Mouse (Mus musculus): ENCODE measurements around the gene Fam189b.

GRCm38 (mm10) chr3:89228836-89229235 is 45.9 kb downstream of the Fam189b start, which contains the start of gene Muc1:
- TF ChIP-seq EP300 (IDR thresholded peaks at IDR 0.05; ENCODE audit: low read length) (no peak), CTCF (conservative IDR thresholded peaks at IDR 0.05 in 1 of 2, IDR thresholded peaks at IDR 0.05 in 1 of 2; ENCODE audit: low read depth in 2 of 2, low read length in 2 of 2) (no peak), NRF1 (IDR thresholded peaks at IDR 0.05; ENCODE audit: low read depth, low read length) (no peak), ELF1 (IDR thresholded peaks at IDR 0.05; ENCODE audit: low read depth, low read length) (no peak), SIN3A (IDR thresholded peaks at IDR 0.05; ENCODE audit: low read length) (no peak), BHLHE40 (IDR thresholded peaks at IDR 0.05; ENCODE audit: low read depth, low read length) (no peak), JUN (IDR thresholded peaks at IDR 0.05; ENCODE audit: insufficient read depth, low read depth, low read length) (no peak), ZKSCAN1 (IDR thresholded peaks at IDR 0.05; ENCODE audit: borderline replicate concordance, low read depth, low read length) (no peak), POLR2A (IDR thresholded peaks at IDR 0.05; ENCODE audit: low read depth, low read length) (no peak), TCF12 (IDR thresholded peaks at IDR 0.05; ENCODE audit: low read depth, low read length) (no peak), KAT2A (IDR thresholded peaks at IDR 0.05; ENCODE audit: insufficient replicate concordance, low read length) (no peak), MAFK (IDR thresholded peaks at IDR 0.05; ENCODE audit: insufficient replicate concordance, low read length) (no peak)
